Mouse (Mus musculus) liver, embryonic 16.5 days (tissue): ENCODE measurements around the gene Erich4. TPM values are rescaled to one million over a fixed set of nuclear protein-coding genes. Genes with fewer than 3 reads are reported as not detected.
A peak's percentile ranks its signal among the peaks of the same experiment; 100 is the strongest.

ENCODE experiments used
- ATAC-seq: fragments of 200-750 bp; cut with Nextera tagmentation; 2 replicates; pipeline ENCODE4 v1.8.0; 2017; ENCODE audit warnings: low read depth, mild to moderate bottlenecking, moderate number of reproducible peaks, moderate library complexity
- H3K27ac ChIP-seq: fragments of 300-500 bp; sonication (generic); 2 replicates; pipeline ENCODE4 v1.5.1; 2014; ENCODE audit warnings: mild to moderate bottlenecking, low read length
- H3K27me3 ChIP-seq: fragments of 300-500 bp; sonication (generic); 2 replicates; pipeline ENCODE4 v1.6.1; 2014; ENCODE audit warnings: low read depth, low read length, mixed read lengths; ENCODE audit not compliant: control insufficient read depth, insufficient read depth
- H3K36me3 ChIP-seq: fragments of 300-500 bp; sonication (generic); 2 replicates; pipeline ENCODE4 v1.6.1; 2014; ENCODE audit warnings: mild to moderate bottlenecking; ENCODE audit not compliant: control insufficient read depth, insufficient read depth
- H3K4me1 ChIP-seq: fragments of 300-500 bp; sonication (generic); 2 replicates; pipeline ENCODE4 v1.6.1; 2014; ENCODE audit warnings: low read depth, low read length, mixed read lengths; ENCODE audit not compliant: control insufficient read depth
- H3K4me2 ChIP-seq: fragments of 300-500 bp; sonication (generic); 2 replicates; pipeline ENCODE4 v1.6.1; 2014; ENCODE audit warnings: low read depth, low read length, mixed read lengths
- H3K4me3 ChIP-seq: fragments of 300-500 bp; sonication (generic); 2 replicates; pipeline ENCODE4 v1.5.1; 2014; ENCODE audit warnings: low read depth, mild to moderate bottlenecking, low read length
- H3K9ac ChIP-seq: fragments of 300-500 bp; sonication (generic); 2 replicates; pipeline ENCODE4 v1.6.1; 2014; ENCODE audit warnings: low read depth, low read length
- H3K9me3 ChIP-seq: fragments of 300-500 bp; sonication (generic); replicated peaks from 2 replicates; pipeline ENCODE4 v1.6.1; 2016; ENCODE audit warnings: low read length; ENCODE audit not compliant: control insufficient read depth
- WGBS: fragments of 180-500 bp; shearing (Covaris S2); extraction: QIAGEN DNeasy Blood & Tissue Kit; methylation state at CpG from one replicate; pipeline ENCODE4 v1.1.7; 2014; ENCODE audit not compliant: insufficient replicate concordance; 5-methylcytosine and 5-hydroxymethylcytosine counted together
- polyA plus RNA-seq: library from polyadenylated mRNA; unstranded; fragments of >200 nt; fragmentation: Nextera tagmentation; extraction: Ambion mirVana; gene quantifications from 2 replicates; pipeline ENCODE4 v1.2.1, GENCODE M21; 2015

The Erich4 gene
- polyA plus RNA-seq, 1 experiment from 2014 or later = 0.65 TPM

DNA sequence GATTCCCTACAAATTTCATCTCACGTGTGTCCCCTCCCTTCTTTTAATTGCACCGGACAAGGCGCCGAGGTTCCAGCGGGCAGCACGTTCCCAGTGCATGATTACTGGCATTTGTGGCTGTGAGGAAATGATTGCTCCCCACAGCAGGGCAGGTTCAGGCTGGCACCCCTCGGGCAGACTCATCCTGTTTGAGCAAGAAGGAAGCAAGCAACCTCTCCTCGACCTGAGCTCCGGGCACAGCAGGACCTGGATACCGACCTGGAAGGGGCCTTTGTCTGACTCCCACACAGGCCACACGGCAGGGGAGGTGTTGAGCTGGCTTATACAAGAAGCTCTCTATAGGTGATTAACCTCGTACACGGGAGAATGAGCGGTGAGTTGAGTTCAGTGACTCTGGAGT lies 29.4 kb upstream of the Erich4 start:
- H3K4me2 ChIP-seq = no peak overlapping the region
- ATAC-seq = no peak
- no peak overlapping the region for H3K4me3 ChIP-seq
- H3K27me3 ChIP-seq = no peaks in the 10 kb centered on the region
- no peak overlapping the region for H3K27ac ChIP-seq
- no peaks in the 10 kb centered on the region; the same call in 1 of the 2 replicates for H3K36me3 ChIP-seq
- peaks cover 7% of the 10 kb centered on the region for H3K4me1 ChIP-seq
- no peak overlapping the region for H3K9ac ChIP-seq
- WGBS = 42% methylated on average over 14 of the region's 14 CpGs
- no peaks in the 10 kb centered on the region for H3K9me3 ChIP-seq

DNA sequence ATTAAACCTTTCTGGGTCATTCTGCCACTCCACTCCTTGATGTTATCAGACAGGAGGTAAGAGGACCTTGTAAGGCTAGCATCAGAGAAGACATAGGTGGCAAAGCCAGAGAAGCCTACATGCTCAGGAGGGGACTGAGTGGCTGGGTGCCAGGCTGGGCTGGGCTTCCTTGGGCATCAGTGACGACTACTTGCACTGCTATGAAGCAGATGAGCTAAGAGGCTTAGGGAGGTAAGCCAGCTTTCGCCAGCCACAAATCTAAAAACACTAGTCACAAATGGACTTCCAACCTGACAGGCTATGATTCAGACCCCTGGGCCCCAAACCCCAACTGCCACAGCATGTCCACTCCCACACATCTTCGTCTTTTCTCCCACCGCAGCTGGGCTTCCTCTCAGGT lies 28.9 kb upstream of the Erich4 start:
- H3K9me3 ChIP-seq = no peaks in the 10 kb centered on the region
- no peak for ATAC-seq
- no peak overlapping the region for H3K4me3 ChIP-seq
- no peak overlapping the region for H3K4me2 ChIP-seq
- H3K27ac ChIP-seq = no peak overlapping the region
- H3K27me3 ChIP-seq = no peaks in the 10 kb centered on the region
- H3K9ac ChIP-seq = no peak overlapping the region
- H3K36me3 ChIP-seq = no peaks in the 10 kb centered on the region; the same call in 1 of the 2 replicates
- H3K4me1 ChIP-seq = peaks cover 4% of the 10 kb centered on the region
- 31% methylated on average over 4 of the region's 4 CpGs for WGBS

GRCm38 (mm10) chr7:25644136-25644535 lies 28.4 kb upstream of the Erich4 start:
- no peaks in the 10 kb centered on the region for H3K9me3 ChIP-seq
- 45% methylated on average over 10 of the region's 10 CpGs for WGBS
- H3K4me3 ChIP-seq = no peak overlapping the region
- ATAC-seq = no peak
- no peaks in the 10 kb centered on the region for H3K27me3 ChIP-seq
- no peaks in the 10 kb centered on the region; the same call in 1 of the 2 replicates for H3K36me3 ChIP-seq
- H3K4me1 ChIP-seq = no peaks in the 10 kb centered on the region
- H3K9ac ChIP-seq = no peak overlapping the region
- no peak overlapping the region for H3K4me2 ChIP-seq
- no peak overlapping the region for H3K27ac ChIP-seq

DNA sequence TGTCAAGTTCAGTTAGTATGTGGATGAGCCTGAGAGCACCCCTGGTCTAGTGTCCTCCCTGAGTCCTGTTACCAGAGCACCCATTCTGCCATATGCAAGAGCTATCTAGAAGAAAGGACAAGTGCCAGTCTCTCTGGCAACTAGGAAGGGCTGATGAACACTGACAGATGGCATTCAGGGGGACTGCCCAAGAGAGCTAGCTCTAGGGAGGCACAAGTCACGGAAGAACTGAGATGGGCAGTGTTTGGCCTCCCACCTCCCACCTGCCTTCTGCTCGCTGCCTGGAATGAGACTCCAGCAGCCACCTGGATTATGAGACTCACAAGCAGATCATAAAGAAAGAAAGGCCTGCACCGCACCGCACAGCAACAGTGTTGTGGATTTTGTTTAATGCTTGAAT lies 24.1 kb upstream of the Erich4 start:
- no peak for ATAC-seq
- Histone ChIP-seq H3K27ac (no peak overlapping the region), H3K4me1 (no peaks in the 10 kb centered on the region), H3K4me2 (no peak overlapping the region), H3K9ac (no peak overlapping the region), H3K36me3 (no peaks in the 10 kb centered on the region; the same call in 1 of the 2 replicates), H3K27me3 (no peaks in the 10 kb centered on the region), H3K9me3 (no peaks in the 10 kb centered on the region), H3K4me3 (no peak overlapping the region)
- 69% methylated on average over 4 of the region's 4 CpGs for WGBS

- H3K9me3 ChIP-seq = no peaks in the 10 kb centered on the region
- H3K4me2 ChIP-seq = no peak overlapping the region
- H3K27me3 ChIP-seq = no peaks in the 10 kb centered on the region
- H3K27ac ChIP-seq = no peak overlapping the region
- H3K4me1 ChIP-seq = no peaks in the 10 kb centered on the region
- no peak overlapping the region for H3K9ac ChIP-seq
- 71% methylated on average over 5 of the region's 5 CpGs for WGBS
- H3K36me3 ChIP-seq = no peaks in the 10 kb centered on the region; the same call in 1 of the 2 replicates
- H3K4me3 ChIP-seq = no peak overlapping the region
- no peak for ATAC-seq
Measured at GRCm38 (mm10) chr7:25637099-25637498, 21.4 kb upstream of the Erich4 start.

DNA sequence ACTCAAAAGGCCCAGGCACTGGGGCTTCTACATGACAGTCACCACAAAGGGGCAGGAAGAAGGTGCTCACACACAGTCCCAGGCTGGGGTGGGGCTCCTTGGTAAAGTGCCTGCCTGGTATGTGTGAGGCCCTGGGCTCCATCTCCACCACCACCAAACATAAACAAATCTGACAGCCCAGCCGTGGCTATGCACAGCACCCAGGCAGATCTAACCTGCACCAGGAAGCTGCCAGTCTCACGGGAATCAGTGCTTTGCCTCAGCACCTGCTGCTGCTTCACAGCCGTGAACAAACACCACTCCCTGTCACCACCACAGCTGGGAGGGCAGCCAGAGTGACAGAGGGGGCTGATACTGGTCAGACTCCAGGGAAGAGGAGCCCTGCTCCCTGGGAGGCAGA lies 20.7 kb upstream of the Erich4 start:
- Histone ChIP-seq H3K4me1 (no peaks in the 10 kb centered on the region), H3K4me2 (no peak overlapping the region), H3K9me3 (no peaks in the 10 kb centered on the region), H3K36me3 (no peaks in the 10 kb centered on the region; the same call in 1 of the 2 replicates), H3K9ac (no peak overlapping the region), H3K27ac (peak overlapping the region; percentile 41; the same call in 1 of the 2 replicates), H3K4me3 (no peak overlapping the region), H3K27me3 (no peaks in the 10 kb centered on the region)
- no peak for ATAC-seq
- WGBS = 39% methylated on average over 3 of the region's 3 CpGs

DNA sequence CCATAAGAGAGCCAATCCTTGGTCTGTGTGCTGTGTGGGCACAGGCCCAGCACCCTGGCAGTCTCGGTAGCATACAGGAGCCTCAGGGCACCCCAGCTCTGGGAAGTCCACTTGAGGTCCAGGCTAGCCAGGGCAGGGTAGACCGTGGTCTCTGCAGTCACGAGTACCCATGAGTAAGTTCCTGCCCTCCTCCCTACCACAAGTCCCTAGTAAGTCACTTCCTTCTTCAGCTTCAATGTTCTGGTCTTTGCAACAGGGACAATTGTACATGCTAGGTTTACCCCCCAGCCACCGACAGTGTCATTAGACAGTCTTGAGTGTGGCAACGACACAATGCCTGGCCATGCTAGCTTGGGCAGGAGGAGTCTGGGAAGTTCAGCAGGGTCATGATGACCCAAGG lies 17.0 kb upstream of the Erich4 start:
- no peak overlapping the region for H3K4me3 ChIP-seq
- no peaks in the 10 kb centered on the region for H3K27me3 ChIP-seq
- no peak overlapping the region for H3K9ac ChIP-seq
- WGBS = 27% methylated on average over 5 of the region's 5 CpGs
- H3K9me3 ChIP-seq = no peaks in the 10 kb centered on the region
- H3K27ac ChIP-seq = peak overlapping the region; percentile 31; the same call in 1 of the 2 replicates
- no peak overlapping the region for H3K4me2 ChIP-seq
- no peaks in the 10 kb centered on the region for H3K36me3 ChIP-seq
- no peak for ATAC-seq
- peaks cover 9% of the 10 kb centered on the region for H3K4me1 ChIP-seq

DNA sequence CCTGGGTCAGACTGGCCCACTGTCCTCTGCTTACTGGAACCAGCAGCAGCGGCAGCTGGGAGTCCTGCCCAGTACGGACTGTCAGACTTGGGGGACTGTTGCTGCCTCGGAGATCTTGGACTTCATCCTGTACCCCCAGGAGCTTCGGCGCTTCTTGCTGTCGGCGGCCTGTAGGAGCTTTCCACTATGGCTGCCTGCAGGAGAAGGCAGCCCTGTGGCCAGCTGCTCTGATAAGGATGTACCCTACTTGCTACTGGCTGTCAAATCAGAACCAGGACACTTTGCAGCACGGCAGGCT lies 12.6 kb upstream of the Erich4 start:
- H3K27me3 ChIP-seq = no peaks in the 10 kb centered on the region
- no peak overlapping the region for H3K9ac ChIP-seq
- H3K4me1 ChIP-seq = peaks cover 27% of the 10 kb centered on the region
- H3K27ac ChIP-seq = no peak overlapping the region
- 52% methylated on average over 8 of the region's 8 CpGs for WGBS
- no peaks in the 10 kb centered on the region for H3K9me3 ChIP-seq
- peak overlapping the region; percentile 85; the same call in 1 of the 2 replicates for H3K4me2 ChIP-seq
- H3K36me3 ChIP-seq = no peaks in the 10 kb centered on the region
- no peak for ATAC-seq
- peak overlapping the region; percentile 59; the same call in 1 of the 2 replicates for H3K4me3 ChIP-seq

DNA sequence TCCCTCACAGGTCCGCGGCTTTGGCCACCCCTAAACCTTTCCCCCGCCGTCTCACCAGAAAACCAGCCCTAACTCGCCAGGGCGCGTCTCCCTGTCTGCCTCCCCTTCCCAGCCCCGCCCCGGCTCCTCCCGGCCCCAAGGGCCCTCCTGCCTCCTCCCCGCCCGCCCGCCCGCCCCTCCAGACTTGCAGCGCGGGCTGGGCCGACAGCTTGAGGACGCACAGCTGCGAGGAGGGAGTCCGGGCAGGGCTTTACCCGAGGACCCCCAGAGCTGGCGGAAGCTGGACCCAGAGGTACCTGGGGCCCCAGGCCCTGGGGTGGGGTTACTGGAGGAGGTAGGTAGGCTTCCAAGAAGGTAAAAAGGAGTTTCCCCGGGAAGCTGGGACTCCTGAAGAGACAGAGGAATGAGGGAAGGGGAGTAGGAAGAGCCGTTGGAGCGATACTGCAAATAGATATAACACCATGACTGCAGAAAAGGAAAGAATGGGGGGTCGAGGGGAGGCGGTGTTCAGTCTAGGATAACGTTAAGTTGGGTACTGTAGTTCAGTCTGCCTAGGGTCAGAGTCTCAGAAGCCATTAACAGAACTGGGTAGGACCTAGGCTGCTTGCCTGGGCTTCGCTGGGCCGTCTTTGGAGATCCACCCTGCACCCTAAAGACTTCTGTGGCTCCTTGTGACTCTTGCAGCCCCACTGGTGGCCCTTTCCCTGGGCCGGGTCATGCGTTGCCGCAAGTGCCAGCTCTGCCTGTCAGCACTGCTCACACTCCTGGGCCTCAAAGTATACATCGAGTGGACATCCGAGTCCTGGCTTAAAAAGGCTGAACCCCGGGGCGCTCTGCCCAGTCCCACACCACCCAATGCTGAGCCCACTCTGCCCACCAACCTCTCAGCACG lies 12.0 kb upstream of the Erich4 start:
- 17% methylated on average over 38 of the region's 38 CpGs for WGBS
- Histone ChIP-seq H3K27me3 (no peaks in the 10 kb centered on the region), H3K4me2 (peak overlapping the region; percentile 85), H3K27ac (peak overlapping the region; percentile 44; the same call in 1 of the 2 replicates), H3K9me3 (no peaks in the 10 kb centered on the region), H3K36me3 (no peaks in the 10 kb centered on the region), H3K4me3 (peak overlapping the region; percentile 59), H3K9ac (peak overlapping the region; percentile 59), H3K4me1 (peaks cover 27% of the 10 kb centered on the region)
- peak; percentile 79 for ATAC-seq
